Mouse (Mus musculus) midbrain, postnatal 0 days (tissue): ENCODE results near the gene Rgs6. TPM values are rescaled to one million over a fixed set of nuclear protein-coding genes. Genes with fewer than 3 reads are reported as not detected.

Source experiments
- ATAC-seq: fragments of 200-750 bp; cut with Nextera tagmentation; 2 replicates; pipeline ENCODE4 v1.8.0; 2017; ENCODE audit warnings: moderate number of reproducible peaks, mild to moderate bottlenecking, moderate TSS enrichment, moderate library complexity; ENCODE audit not compliant: low FRiP score
- DNase-seq: peaks from one replicate; pipeline ENCODE4 v3.0.0-alpha.2; 2015; ENCODE audit warnings: low spot score
- H3K27ac ChIP-seq: fragments of 300-500 bp; sonication (generic); 2 replicates; pipeline ENCODE4 v1.5.1; 2014; ENCODE audit warnings: low read depth, mild to moderate bottlenecking, low read length, mixed read lengths
- H3K27me3 ChIP-seq: fragments of 300-500 bp; sonication (generic); 2 replicates; pipeline ENCODE4 v1.6.1; 2014; ENCODE audit warnings: low read length, control low read depth, mixed read lengths; ENCODE audit not compliant: insufficient read depth
- H3K36me3 ChIP-seq: fragments of 300-500 bp; sonication (generic); 2 replicates; pipeline ENCODE4 v1.6.1; 2014; ENCODE audit warnings: low read length, control low read depth, mixed read lengths; ENCODE audit not compliant: insufficient read depth
- H3K4me1 ChIP-seq: fragments of 300-500 bp; sonication (generic); 2 replicates; pipeline ENCODE4 v1.6.1; 2014; ENCODE audit warnings: mild to moderate bottlenecking, control low read depth, antibody characterized with exemption, low read length, mixed read lengths; ENCODE audit not compliant: insufficient read depth
- H3K4me2 ChIP-seq: fragments of 300-500 bp; sonication (generic); 2 replicates; pipeline ENCODE4 v1.6.1; 2014; ENCODE audit warnings: low read depth, mild to moderate bottlenecking, low read length, mixed read lengths; ENCODE audit not compliant: poor library complexity, severe bottlenecking
- H3K4me3 ChIP-seq: fragments of 300-500 bp; sonication (generic); 2 replicates; pipeline ENCODE4 v1.5.1; 2014; ENCODE audit warnings: low read depth, mild to moderate bottlenecking, low read length, moderate library complexity
- H3K9ac ChIP-seq: fragments of 300-500 bp; sonication (generic); replicated peaks from 2 replicates; pipeline ENCODE4 v1.6.1; 2014; ENCODE audit warnings: mild to moderate bottlenecking, low read length, moderate library complexity, mixed read lengths; ENCODE audit not compliant: poor library complexity, severe bottlenecking
- H3K9me3 ChIP-seq: fragments of 300-500 bp; sonication (generic); 2 replicates; pipeline ENCODE4 v1.6.1; 2016; ENCODE audit warnings: low read length, control low read depth
- CTCF ChIP-seq: IDR thresholded peaks from 2 replicates; pipeline ENCODE4 v1.5.1; 2016; ENCODE audit warnings: antibody characterized with exemption, mild to moderate bottlenecking
- WGBS: fragments of 180-500 bp; shearing (Covaris S2); extraction: QIAGEN DNeasy Blood & Tissue Kit; methylation state at CpG from one replicate; pipeline ENCODE4 v1.1.7; 2014; 5-methylcytosine and 5-hydroxymethylcytosine counted together
- polyA plus RNA-seq: library from polyadenylated mRNA; unstranded; fragments of >200 nt; fragmentation: Nextera tagmentation; extraction: Ambion mirVana; gene quantifications from 2 replicates; pipeline ENCODE4 v1.2.1, GENCODE M21; 2015
- total RNA-seq: library from RNA; depleted of rRNA; stranded (reverse); fragments of >200 nt; gene quantifications from 2 replicates; pipeline ENCODE4 v1.2.3, GENCODE M21; 2014

Rgs6 gene
- total and polyA plus RNA-seq, 2 experiments from 2014 or later: 22.0 to 26.3 TPM

GRCm38 (mm10) chr12:83098646-83099371, 510.7 kb downstream of the Rgs6 start:
- DNase-seq (no peak), ATAC-seq (no peak)
- no peaks in the 10 kb centered on the region for H3K27me3 ChIP-seq
- no peak for TF ChIP-seq CTCF
- no peaks in the 10 kb centered on the region for H3K9me3 ChIP-seq
- no peak overlapping the region for H3K27ac ChIP-seq
- no peaks in the 10 kb centered on the region for H3K36me3 ChIP-seq
- no peak overlapping the region for H3K4me3 ChIP-seq
- H3K4me1 ChIP-seq: no peaks in the 10 kb centered on the region
- WGBS: 44% methylated on average over 10 of the region's 10 CpGs
- no peak overlapping the region for H3K9ac ChIP-seq
- no peak overlapping the region for H3K4me2 ChIP-seq

- 95% methylated on average over 2 of the region's 2 CpGs for WGBS
- H3K4me1 ChIP-seq: no peaks in the 10 kb centered on the region
- H3K27me3 ChIP-seq: no peaks in the 10 kb centered on the region
Measured at GRCm38 (mm10) chr12:83099920-83100319, 511.8 kb downstream of the Rgs6 start.

GRCm38 (mm10) chr12:83100413-83100812, 512.3 kb downstream of the Rgs6 start:
- DNase-seq (no peak), ATAC-seq (no peak)
- H3K9me3 ChIP-seq: no peaks in the 10 kb centered on the region
- no peak overlapping the region for H3K9ac ChIP-seq
- H3K27ac ChIP-seq: no peak overlapping the region
- no peak for TF ChIP-seq CTCF
- no peak overlapping the region for H3K4me3 ChIP-seq
- no peaks in the 10 kb centered on the region for H3K36me3 ChIP-seq
- H3K4me2 ChIP-seq: no peak overlapping the region
- no peaks in the 10 kb centered on the region for H3K27me3 ChIP-seq
- WGBS: 50% methylated on average over 9 of the region's 9 CpGs
- no peaks in the 10 kb centered on the region for H3K4me1 ChIP-seq

More at GRCm38 (mm10) chr12:83099920-83100319, 511.8 kb downstream of the Rgs6 start:
- no peak overlapping the region for H3K4me2 ChIP-seq
- ATAC-seq (no peak), DNase-seq (no peak)
- H3K4me3 ChIP-seq: no peak overlapping the region
- H3K27ac ChIP-seq: no peak overlapping the region
- TF ChIP-seq CTCF: peak; percentile 44
- H3K36me3 ChIP-seq: no peaks in the 10 kb centered on the region
- no peaks in the 10 kb centered on the region for H3K9me3 ChIP-seq
- H3K9ac ChIP-seq: no peak overlapping the region

GRCm38 (mm10) chr12:83100848-83101247, 512.8 kb downstream of the Rgs6 start:
- no peak overlapping the region for H3K27ac ChIP-seq
- WGBS: 33% methylated on average over 7 of the region's 7 CpGs
- DNase-seq (no peak), ATAC-seq (no peak)
- TF ChIP-seq CTCF: no peak
- no peak overlapping the region for H3K9ac ChIP-seq
- no peaks in the 10 kb centered on the region for H3K36me3 ChIP-seq
- no peaks in the 10 kb centered on the region for H3K4me1 ChIP-seq
- H3K9me3 ChIP-seq: no peaks in the 10 kb centered on the region
- no peak overlapping the region for H3K4me3 ChIP-seq
- no peaks in the 10 kb centered on the region for H3K27me3 ChIP-seq
- H3K4me2 ChIP-seq: no peak overlapping the region

GRCm38 (mm10) chr12:83105514-83106119, 517.5 kb downstream of the Rgs6 start:
- Histone ChIP-seq H3K9me3 (no peaks in the 10 kb centered on the region), H3K27ac (no peak overlapping the region), H3K4me3 (no peak overlapping the region), H3K36me3 (no peaks in the 10 kb centered on the region), H3K27me3 (no peaks in the 10 kb centered on the region), H3K4me1 (no peaks in the 10 kb centered on the region), H3K9ac (no peak overlapping the region), H3K4me2 (no peak overlapping the region)
- WGBS: 62% methylated on average over 9 of the region's 9 CpGs
- ATAC-seq (no peak), DNase-seq (no peak)
- TF ChIP-seq CTCF: no peak

GRCm38 (mm10) chr12:83106120-83106517, 518.0 kb downstream of the Rgs6 start:
- no peak for DNase-seq
- TF ChIP-seq CTCF: no peak
- no peak overlapping the region for H3K27ac ChIP-seq
- no peaks in the 10 kb centered on the region for H3K27me3 ChIP-seq
- no peaks in the 10 kb centered on the region for H3K4me1 ChIP-seq
- ATAC-seq: no peak
- H3K4me2 ChIP-seq: no peak overlapping the region
- H3K36me3 ChIP-seq: no peaks in the 10 kb centered on the region
- WGBS: 81% methylated on average over 5 of the region's 5 CpGs
- H3K9me3 ChIP-seq: no peaks in the 10 kb centered on the region
- no peak overlapping the region for H3K9ac ChIP-seq
- no peak overlapping the region for H3K4me3 ChIP-seq
